Mouse (Mus musculus): ENCODE results near the gene Mafg. TPM values are rescaled to one million over a fixed set of nuclear protein-coding genes. Genes with fewer than 3 reads are reported as not detected.
A peak's percentile ranks its signal among the peaks of the same experiment; 100 is the strongest.
"Not testable (repeated sequence)": the region's sequence is repeated elsewhere in the genome, so short reads cannot be mapped to it uniquely, and the experiment has no call there.

Gene Mafg
- 21.8 and 23.5 TPM in 2 replicates for polyA plus RNA-seq (2014; fragmentation: Nextera tagmentation; extraction: Ambion mirVana)

GRCm38 (mm10) chr11:120633520-120634343 lies at the start of gene Mafg:
Gene Mafg (minus strand): TSS chr11:120633600.
- Histone ChIP-seq H3K4me2 (replicated peaks; ENCODE audit: low read depth, low read length) (peak within 1 kb of the TSS; percentile 81), H3K27ac (ENCODE audit: low read depth, low read length) (peak within 1 kb of the TSS; percentile 82), H3K4me3 (ENCODE audit: low read depth, low read length) (peak within 1 kb of the TSS; percentile 94), H3K36me3 (ENCODE audit: control insufficient read depth, insufficient read depth, low read length) (peaks cover 3% of the 10 kb centered on the region), H3K4me1 (replicated peaks; ENCODE audit: control insufficient read depth, insufficient read depth, low read length) (peaks cover 10% of the 10 kb centered on the region; the same call in 1 of the 2 replicates), H3K27me3 (ENCODE audit: control insufficient read depth, insufficient read depth, low read length) (no peaks in the 10 kb centered on the region), H3K9ac (ENCODE audit: low read depth, low read length) (peak within 1 kb of the TSS; percentile 83), H3K9me3 (ENCODE audit: control insufficient read depth, low read length) (no peaks in the 10 kb centered on the region)
- WGBS, result 10% methylated on average over 58 of the region's 58 CpGs
- peak; percentile 89 for ATAC-seq (ENCODE audit: low FRiP score)
- DNase-seq (ENCODE audit: low spot score), result peak; percentile 98

DNA sequence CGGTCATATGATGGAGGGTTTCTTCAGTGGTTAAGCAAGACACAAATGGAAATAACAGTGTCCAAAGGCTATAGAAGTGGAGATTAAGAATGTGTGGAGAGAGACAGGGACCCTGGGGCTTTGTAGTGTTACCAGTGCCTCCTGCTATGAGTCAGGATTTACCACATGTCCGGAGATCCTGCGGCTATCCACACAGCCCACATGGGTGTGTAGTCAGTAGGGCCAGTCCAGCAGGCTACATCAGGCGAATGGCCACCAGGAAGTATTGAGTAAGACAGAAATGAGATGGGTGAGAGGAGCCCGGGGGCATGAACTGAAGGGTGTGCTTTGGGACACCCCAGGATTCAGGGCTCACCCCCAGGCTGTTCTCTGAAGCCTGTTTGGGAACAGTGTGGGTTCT lies 49.3 kb upstream of the Mafg start:
- ATAC-seq (ENCODE audit: low FRiP score) (no peak), DNase-seq (ENCODE audit: low spot score) (no peak)
- H3K4me2 ChIP-seq (replicated peaks; ENCODE audit: low read depth, low read length), result no peak overlapping the region
- H3K27ac ChIP-seq (ENCODE audit: low read depth, low read length), result no peak overlapping the region
- H3K9ac ChIP-seq (ENCODE audit: low read depth, low read length), result no peak overlapping the region
- H3K36me3 ChIP-seq (ENCODE audit: control insufficient read depth, insufficient read depth, low read length), result peaks cover 7% of the 10 kb centered on the region; the same call in 1 of the 2 replicates
- H3K4me1 ChIP-seq (replicated peaks; ENCODE audit: control insufficient read depth, insufficient read depth, low read length), result no peaks in the 10 kb centered on the region
- 96% methylated on average over 5 of the region's 5 CpGs for WGBS
- H3K4me3 ChIP-seq (ENCODE audit: low read depth, low read length), result no peak overlapping the region
- no peaks in the 10 kb centered on the region for H3K9me3 ChIP-seq (ENCODE audit: control insufficient read depth, low read length)
- H3K27me3 ChIP-seq (ENCODE audit: control insufficient read depth, insufficient read depth, low read length), result no peaks in the 10 kb centered on the region

GRCm38 (mm10) chr11:120679909-120680308 lies 46.5 kb upstream of the Mafg start:
- H3K27me3 ChIP-seq (ENCODE audit: control insufficient read depth, insufficient read depth, low read length), result no peaks in the 10 kb centered on the region
- no peaks in the 10 kb centered on the region for H3K4me1 ChIP-seq (replicated peaks; ENCODE audit: control insufficient read depth, insufficient read depth, low read length)
- no peaks in the 10 kb centered on the region for H3K9me3 ChIP-seq (ENCODE audit: control insufficient read depth, low read length)
- peaks cover 4% of the 10 kb centered on the region; the same call in 1 of the 2 replicates for H3K36me3 ChIP-seq (ENCODE audit: control insufficient read depth, insufficient read depth, low read length)
- WGBS, result 80% methylated on average over 3 of the region's 3 CpGs
- ATAC-seq (ENCODE audit: low FRiP score) (no peak), DNase-seq (ENCODE audit: low spot score) (no peak)
- no peak overlapping the region for H3K27ac ChIP-seq (ENCODE audit: low read depth, low read length)
- no peak overlapping the region for H3K4me2 ChIP-seq (replicated peaks; ENCODE audit: low read depth, low read length)
- no peak overlapping the region for H3K9ac ChIP-seq (ENCODE audit: low read depth, low read length)
- no peak overlapping the region for H3K4me3 ChIP-seq (ENCODE audit: low read depth, low read length)

GRCm38 (mm10) chr11:120676951-120677350 lies 43.6 kb upstream of the Mafg start:
- no peak overlapping the region for H3K9ac ChIP-seq (ENCODE audit: low read depth, low read length)
- no peak overlapping the region for H3K27ac ChIP-seq (ENCODE audit: low read depth, low read length)
- ATAC-seq (ENCODE audit: low FRiP score) (no peak), DNase-seq (ENCODE audit: low spot score) (no peak)
- H3K27me3 ChIP-seq (ENCODE audit: control insufficient read depth, insufficient read depth, low read length), result no peaks in the 10 kb centered on the region
- H3K4me3 ChIP-seq (ENCODE audit: low read depth, low read length), result no peak overlapping the region
- H3K4me2 ChIP-seq (replicated peaks; ENCODE audit: low read depth, low read length), result no peak overlapping the region
- no peaks in the 10 kb centered on the region for H3K9me3 ChIP-seq (ENCODE audit: control insufficient read depth, low read length)
- H3K4me1 ChIP-seq (replicated peaks; ENCODE audit: control insufficient read depth, insufficient read depth, low read length), result peaks cover 4% of the 10 kb centered on the region; the same call in 1 of the 2 replicates
- 93% methylated on average over 4 of the region's 4 CpGs for WGBS
- peaks cover 4% of the 10 kb centered on the region; the same call in 1 of the 2 replicates for H3K36me3 ChIP-seq (ENCODE audit: control insufficient read depth, insufficient read depth, low read length)

DNA sequence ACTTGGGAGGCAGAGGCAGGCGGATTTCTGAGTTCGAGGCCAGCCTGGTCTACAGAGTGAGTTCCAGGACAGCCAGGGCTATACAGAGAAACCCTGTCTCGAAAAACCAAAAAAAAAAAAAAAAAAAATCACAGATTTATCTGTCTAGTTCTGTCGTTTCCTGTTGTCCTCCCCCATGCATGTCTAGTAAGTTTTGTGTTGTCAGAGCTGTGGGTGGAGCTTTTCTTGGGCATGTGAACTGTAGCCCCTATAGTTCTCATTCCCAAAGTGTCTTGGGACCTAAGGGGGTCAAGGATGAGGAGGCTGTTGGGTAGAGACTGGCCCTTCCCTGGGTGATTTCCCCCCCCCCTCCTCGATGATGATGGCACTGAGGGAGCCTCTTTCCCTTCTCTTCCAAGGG lies 42.5 kb upstream of the Mafg start:
- not testable (repeated sequence) for H3K4me3 ChIP-seq (ENCODE audit: low read depth, low read length); H3K9ac ChIP-seq (ENCODE audit: low read depth, low read length); H3K4me1 ChIP-seq (replicated peaks; ENCODE audit: control insufficient read depth, insufficient read depth, low read length); H3K36me3 ChIP-seq (ENCODE audit: control insufficient read depth, insufficient read depth, low read length); H3K27ac ChIP-seq (ENCODE audit: low read depth, low read length); H3K9me3 ChIP-seq (ENCODE audit: control insufficient read depth, low read length); H3K27me3 ChIP-seq (ENCODE audit: control insufficient read depth, insufficient read depth, low read length); H3K4me2 ChIP-seq (replicated peaks; ENCODE audit: low read depth, low read length); DNase-seq (ENCODE audit: low spot score); ATAC-seq (ENCODE audit: low FRiP score)
- 83% methylated on average over 3 of the region's 5 CpGs for WGBS

- Histone ChIP-seq H3K4me2 (replicated peaks; ENCODE audit: low read depth, low read length) (peak overlapping the region; percentile 77), H3K4me3 (ENCODE audit: low read depth, low read length) (peak overlapping the region; percentile 75), H3K9ac (ENCODE audit: low read depth, low read length) (peak overlapping the region; percentile 67), H3K27me3 (ENCODE audit: control insufficient read depth, insufficient read depth, low read length) (no peaks in the 10 kb centered on the region), H3K36me3 (ENCODE audit: control insufficient read depth, insufficient read depth, low read length) (peaks cover 4% of the 10 kb centered on the region; the same call in 1 of the 2 replicates), H3K4me1 (replicated peaks; ENCODE audit: control insufficient read depth, insufficient read depth, low read length) (peaks cover 4% of the 10 kb centered on the region; the same call in 1 of the 2 replicates), H3K27ac (ENCODE audit: low read depth, low read length) (peak overlapping the region; percentile 85), H3K9me3 (ENCODE audit: control insufficient read depth, low read length) (no peaks in the 10 kb centered on the region)
- WGBS, result 41% methylated on average over 12 of the region's 12 CpGs
- DNase-seq (ENCODE audit: low spot score), result no peak
- ATAC-seq (ENCODE audit: low FRiP score), result no peak; the same call in 1 of the 2 replicates
Observed at GRCm38 (mm10) chr11:120673594-120674122, 40.3 kb upstream of the Mafg start.

- ATAC-seq (ENCODE audit: low FRiP score), result peak; percentile 97
- peak within 1 kb of the TSS; percentile 67 for H3K9ac ChIP-seq (ENCODE audit: low read depth, low read length)
- H3K4me2 ChIP-seq (replicated peaks; ENCODE audit: low read depth, low read length), result peak within 1 kb of the TSS; percentile 77
- peak within 1 kb of the TSS; percentile 85 for H3K27ac ChIP-seq (ENCODE audit: low read depth, low read length)
- no peaks in the 10 kb centered on the region; the same call in 1 of the 2 replicates for H3K36me3 ChIP-seq (ENCODE audit: control insufficient read depth, insufficient read depth, low read length)
- no peaks in the 10 kb centered on the region for H3K27me3 ChIP-seq (ENCODE audit: control insufficient read depth, insufficient read depth, low read length)
- under 1% methylated on average over 72 of the region's 83 CpGs for WGBS
- H3K4me1 ChIP-seq (replicated peaks; ENCODE audit: control insufficient read depth, insufficient read depth, low read length), result peaks cover 4% of the 10 kb centered on the region; the same call in 1 of the 2 replicates
- peak within 1 kb of the TSS; percentile 75 for H3K4me3 ChIP-seq (ENCODE audit: low read depth, low read length)
- peak; percentile 97 for DNase-seq (ENCODE audit: low spot score)
- H3K9me3 ChIP-seq (ENCODE audit: control insufficient read depth, low read length), result no peaks in the 10 kb centered on the region
Observed at GRCm38 (mm10) chr11:120672687-120673593, 39.5 kb upstream of the Mafg start, which contains the start of gene Aspscr1. Gene Aspscr1 (plus strand): TSS chr11:120672973.

- Histone ChIP-seq H3K36me3 (ENCODE audit: control insufficient read depth, insufficient read depth, low read length) (no peaks in the 10 kb centered on the region), H3K4me3 (ENCODE audit: low read depth, low read length) (no peak overlapping the region), H3K4me2 (replicated peaks; ENCODE audit: low read depth, low read length) (no peak overlapping the region), H3K4me1 (replicated peaks; ENCODE audit: control insufficient read depth, insufficient read depth, low read length) (no peaks in the 10 kb centered on the region), H3K9me3 (ENCODE audit: control insufficient read depth, low read length) (no peaks in the 10 kb centered on the region), H3K9ac (ENCODE audit: low read depth, low read length) (no peak overlapping the region), H3K27ac (ENCODE audit: low read depth, low read length) (no peak overlapping the region), H3K27me3 (ENCODE audit: control insufficient read depth, insufficient read depth, low read length) (peaks cover 17% of the 10 kb centered on the region)
- 15% methylated on average over 3 of the region's 3 CpGs for WGBS
- DNase-seq (ENCODE audit: low spot score) (no peak), ATAC-seq (ENCODE audit: low FRiP score) (no peak)
Observed at GRCm38 (mm10) chr11:120666617-120667016, 33.2 kb upstream of the Mafg start.

Measured in hindbrain, embryonic 11.5 days (tissue).